Mouse (Mus musculus) T-cell, adult 66 days (primary cell): ENCODE data around the gene Nudt6. TPM values are rescaled to one million over a fixed set of nuclear protein-coding genes. Genes with fewer than 3 reads are reported as not detected.

ENCODE experiments used
- total RNA-seq, 2 experiments: library from RNA; stranded (reverse); gene quantifications; 3 replicates in 1 of 2; 4 replicates in 1 of 2; pipeline ENCODE4 v1.2.4; 2023

Gene Nudt6
- 10 to 100 TPM; 25.1 to 29.2 TPM for total RNA-seq

DNA sequence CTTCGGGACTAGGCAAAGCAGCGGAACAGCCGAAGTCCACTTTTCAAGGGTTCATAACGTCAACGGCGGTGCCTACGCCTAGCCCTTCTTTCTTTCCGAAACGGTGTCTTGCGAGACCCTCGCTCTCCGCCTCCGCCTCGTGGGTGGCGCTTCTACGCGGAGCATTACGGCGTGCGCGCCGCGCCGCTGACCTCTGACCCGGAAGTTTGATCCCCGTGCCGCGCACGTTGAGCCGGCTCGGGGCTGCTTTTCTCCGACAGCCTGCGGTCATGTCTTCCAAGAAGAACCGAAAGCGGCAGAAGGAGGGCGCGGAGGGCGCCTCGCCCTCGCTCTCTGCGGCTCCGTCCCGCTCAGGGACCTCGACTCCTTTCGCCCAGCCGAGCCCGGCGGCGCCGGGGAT, at the start of gene Nudt6:
Gene Nudt6 (minus strand): TSS at position 140 of the 400 bp plus-strand sequence.

DNA sequence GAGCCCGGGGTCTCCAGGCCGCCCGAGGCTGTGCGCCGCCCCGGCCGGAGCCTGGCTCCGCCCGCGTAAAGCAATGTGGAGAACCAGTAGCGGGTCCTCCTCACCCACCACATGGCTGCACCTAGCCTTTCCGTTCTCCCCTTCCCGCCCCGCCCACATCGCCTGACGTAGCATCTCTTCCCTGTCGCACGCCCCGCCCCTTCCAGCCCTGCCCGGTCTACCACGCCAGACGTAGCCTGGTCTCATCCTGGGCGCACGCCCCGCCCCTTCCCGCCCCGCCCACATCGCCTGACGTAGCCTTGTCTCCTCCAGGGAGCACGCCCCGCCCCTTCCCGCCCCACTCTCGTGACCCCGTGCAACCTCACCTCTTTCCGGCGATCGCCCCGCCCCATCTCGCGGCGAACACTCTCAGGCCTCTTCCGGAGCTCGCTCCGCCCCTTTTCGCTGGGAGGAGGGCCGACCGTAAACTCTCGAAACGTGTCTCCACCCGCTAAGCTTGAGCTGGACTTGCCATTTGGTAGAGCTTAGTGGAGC, 486 bp downstream of the Nudt6 start, which contains the start of gene Spata5:
Gene Spata5 (plus strand): TSS at position 439 of the 534 bp plus-strand sequence.

Other genes starting within 250 kb of the Nudt6 start
- gene Il21, start 187.6 kb downstream of the Nudt6 start, total RNA-seq = 1 to 10 TPM in 1 of 2 experiments, under 1 TPM in 1; 0.79 to 1.9 TPM
- gene Bbs12, start 107.7 kb downstream of the Nudt6 start, total RNA-seq = 1 to 10 TPM; 2.1 to 2.6 TPM
- under 1 TPM; 0.18 to 0.52 TPM for gene Cetn4, start 107.5 kb downstream of the Nudt6 start, total RNA-seq
- 1 to 10 TPM in 1 of 2 experiments, under 1 TPM in 1; 0.35 to 1.2 TPM for gene Fgf2, start 71.9 kb downstream of the Nudt6 start, total RNA-seq
- 100 to 1,000 TPM in 1 of 2 experiments, 10 to 100 TPM in 1; 80.0 to 103 TPM for gene Spata5, start 315 bp downstream of the Nudt6 start, total RNA-seq
- gene Spry1, start 219.7 kb upstream of the Nudt6 start, total RNA-seq = 1 to 10 TPM; 5.0 to 7.1 TPM